Mouse (Mus musculus): ENCODE results near the gene Clstn3. TPM values are rescaled to one million over a fixed set of nuclear protein-coding genes. Genes with fewer than 3 reads are reported as not detected.
A peak's percentile ranks its signal among the peaks of the same experiment; 100 is the strongest.

Clstn3 gene
- 17.2 and 17.7 TPM in 2 replicates for total RNA-seq (2012; rRNA removed)
- 20.4 and 21.4 TPM in 2 replicates for total RNA-seq (2014; rRNA removed)
- 126 and 130 TPM in 2 replicates for polyA plus RNA-seq (2012; ENCODE audit: insufficient read length, low read depth)

GRCm38 (mm10) chr6:124464305-124465271, at the start of gene Clstn3:
TSS of gene Clstn3 (minus strand) at chr6:124464794.
- 0 out of 4 replicates have a peak, but pooled peaks cover 0 to 2% of the 10 kb centered on the region in 2 experiments for H3K4me1 ChIP-seq (ENCODE audit: control insufficient read depth in 1 of 2, insufficient read depth in 2 of 2)
- no peak for DNase-seq (ENCODE audit: extremely low read depth)
- peak within 1 kb of the TSS in 2 of 3 experiments; percentile 11 to 13 for H3K4me3 ChIP-seq (replicated peaks in 1 of 3; ENCODE audit: low read depth in 2 of 3, low read length in 2 of 3, poor library complexity in 1 of 3)
- no peak within 1 kb of the TSS; the same call in 1 of the 2 replicates for H3K9ac ChIP-seq (ENCODE audit: insufficient read depth, low read depth)
- in situ Hi-C loops (cut with MboI; ENCODE audit: low pct_ligation_motif_present, low pct_unique_long_range_greater_than_20kb, low sequenced_read_pairs) (no loop called here), dilution Hi-C loops (cut with MboI; ENCODE audit: extremely low pct_ligation_motif_present, extremely low pct_unique_long_range_greater_than_20kb, low sequenced_read_pairs) (no loop called here)
- H3K36me3 ChIP-seq (replicated peaks in 1 of 2; ENCODE audit: control insufficient read depth in 1 of 2, insufficient read depth in 1 of 2, low read length in 1 of 2), result no peaks in the 10 kb centered on the region
- H3K27ac ChIP-seq (ENCODE audit: insufficient read depth, low read depth), result no peak within 1 kb of the TSS
- no peaks in the 10 kb centered on the region for H3K79me2 ChIP-seq (replicated peaks; ENCODE audit: control insufficient read depth, extremely low read depth, insufficient read depth, poor library complexity, severe bottlenecking)
- TF ChIP-seq ZMIZ1 (IDR thresholded peaks at IDR 0.05; ENCODE audit: low read depth, low read length) (no peak), TCF12 (IDR thresholded peaks at IDR 0.05; ENCODE audit: low read depth, low read length) (0 out of 2 replicates have a peak, but pooled peaks have one; percentile 21), SMC3 (IDR thresholded peaks at IDR 0.05; ENCODE audit: low read depth, low read length) (no peak), ELF1 (IDR thresholded peaks at IDR 0.05; ENCODE audit: low read depth, low read length) (no peak), CHD2 (IDR thresholded peaks at IDR 0.05; ENCODE audit: low read length) (peak; percentile 88), ZNF384 (IDR thresholded peaks at IDR 0.05; ENCODE audit: low read depth, low read length) (no peak), E2F4 (IDR thresholded peaks at IDR 0.05; ENCODE audit: insufficient replicate concordance, low read depth, low read length) (no peak)
- H3K27me3 ChIP-seq (replicated peaks), result peaks cover 79% of the 10 kb centered on the region
- no peaks in the 10 kb centered on the region for H3K9me3 ChIP-seq (replicated peaks; ENCODE audit: low read length)
- H3K4me2 ChIP-seq (ENCODE audit: insufficient read depth, low read depth, poor library complexity, severe bottlenecking), result peak within 1 kb of the TSS; percentile 48

- dilution Hi-C loops (cut with MboI; ENCODE audit: extremely low pct_ligation_motif_present, extremely low pct_unique_long_range_greater_than_20kb, low sequenced_read_pairs), result no loop called here
- Histone ChIP-seq H3K27me3 (replicated peaks) (no peaks in the 10 kb centered on the region), H3K79me2 (replicated peaks; ENCODE audit: control insufficient read depth, extremely low read depth, insufficient read depth, poor library complexity, severe bottlenecking) (no peaks in the 10 kb centered on the region), H3K9ac (ENCODE audit: insufficient read depth, low read depth) (peak within 1 kb of the TSS; percentile 28; the same call in 1 of the 2 replicates), H3K9me3 (replicated peaks; ENCODE audit: low read length) (no peaks in the 10 kb centered on the region), H3K4me2 (ENCODE audit: insufficient read depth, low read depth, poor library complexity, severe bottlenecking) (peak within 1 kb of the TSS; percentile 93), H3K36me3 (replicated peaks in 1 of 2; ENCODE audit: control insufficient read depth in 1 of 2, insufficient read depth in 1 of 2, low read length in 1 of 2) (peaks cover 0 to 4% of the 10 kb centered on the region in 2 experiments), H3K27ac (ENCODE audit: insufficient read depth, low read depth) (no peak within 1 kb of the TSS), H3K4me1 (ENCODE audit: control insufficient read depth in 1 of 2, insufficient read depth in 2 of 2) (peaks cover 0 to 11% of the 10 kb centered on the region in 2 experiments; a peak in 2 of 4 replicates), H3K4me3 (replicated peaks in 1 of 3; ENCODE audit: low read depth in 2 of 3, low read length in 2 of 3, poor library complexity in 1 of 3) (peak within 1 kb of the TSS; percentile 51 to 75 (median 53))
- peak; percentile 62 for DNase-seq (ENCODE audit: extremely low read depth)
- in situ Hi-C loops (cut with MboI; ENCODE audit: low pct_ligation_motif_present, low pct_unique_long_range_greater_than_20kb, low sequenced_read_pairs), result no loop called here
- TF ChIP-seq KAT2A (IDR thresholded peaks at IDR 0.05; ENCODE audit: insufficient replicate concordance, low read length) (no peak), MXI1 (IDR thresholded peaks at IDR 0.05; ENCODE audit: low read depth, low read length) (no peak), CHD2 (IDR thresholded peaks at IDR 0.05; ENCODE audit: low read length) (no peak), USF1 (IDR thresholded peaks at IDR 0.05; ENCODE audit: low read depth, low read length) (no peak), PAX5 (IDR thresholded peaks at IDR 0.05; ENCODE audit: low read length) (no peak), EP300 (IDR thresholded peaks at IDR 0.05; ENCODE audit: low read length) (no peak), ZKSCAN1 (IDR thresholded peaks at IDR 0.05; ENCODE audit: borderline replicate concordance, low read depth, low read length) (no peak), ELF1 (IDR thresholded peaks at IDR 0.05; ENCODE audit: low read depth, low read length) (no peak), E2F4 (IDR thresholded peaks at IDR 0.05; ENCODE audit: insufficient replicate concordance, low read depth, low read length) (no peak), POLR2A (IDR thresholded peaks at IDR 0.05; ENCODE audit: low read depth, low read length) (no peak), POLR2AphosphoS2 (IDR thresholded peaks at IDR 0.05; ENCODE audit: low read depth, low read length) (no peak), ZMIZ1 (IDR thresholded peaks at IDR 0.05; ENCODE audit: low read depth, low read length) (no peak), TBP (conservative IDR thresholded peaks at IDR 0.05; ENCODE audit: low read depth, low read length) (no peak), UBTF (IDR thresholded peaks at IDR 0.05; ENCODE audit: low read depth, low read length) (no peak), USF2 (conservative IDR thresholded peaks at IDR 0.05; ENCODE audit: low read depth, low read length) (no peak), NRF1 (IDR thresholded peaks at IDR 0.05; ENCODE audit: low read depth, low read length) (no peak), MYC (IDR thresholded peaks at IDR 0.05; ENCODE audit: low read depth, low read length) (no peak), IRF4 (IDR thresholded peaks at IDR 0.05; ENCODE audit: low read depth, low read length) (0 out of 2 replicates have a peak, but pooled peaks have one; percentile 26), JUN (IDR thresholded peaks at IDR 0.05; ENCODE audit: insufficient read depth, low read depth, low read length) (no peak), MAX (IDR thresholded peaks at IDR 0.05; ENCODE audit: low read length) (peak; percentile 28; the same call in 1 of the 2 replicates), ETS1 (conservative IDR thresholded peaks at IDR 0.05; ENCODE audit: low read depth, low read length) (no peak), RCOR1 (conservative IDR thresholded peaks at IDR 0.05; ENCODE audit: low read depth, low read length) (no peak), RAD21 (IDR thresholded peaks at IDR 0.05; ENCODE audit: low read depth, low read length) (peak; percentile 55), NELFE (IDR thresholded peaks at IDR 0.05; ENCODE audit: low read depth, low read length) (no peak), CHD1 (IDR thresholded peaks at IDR 0.05; ENCODE audit: low read depth, low read length) (no peak), GABPA (IDR thresholded peaks at IDR 0.05; ENCODE audit: insufficient replicate concordance, low read depth, low read length) (no peak)
Measured at GRCm38 (mm10) chr6:124512355-124512836, 47.8 kb upstream of the Clstn3 start, which contains the start of gene C1ra. TSS of gene C1ra (plus strand) at chr6:124512405.

Measured in CH12.LX (cell line).